Mouse (Mus musculus): ENCODE results near the gene Coq7.

Gene Coq7

DNA sequence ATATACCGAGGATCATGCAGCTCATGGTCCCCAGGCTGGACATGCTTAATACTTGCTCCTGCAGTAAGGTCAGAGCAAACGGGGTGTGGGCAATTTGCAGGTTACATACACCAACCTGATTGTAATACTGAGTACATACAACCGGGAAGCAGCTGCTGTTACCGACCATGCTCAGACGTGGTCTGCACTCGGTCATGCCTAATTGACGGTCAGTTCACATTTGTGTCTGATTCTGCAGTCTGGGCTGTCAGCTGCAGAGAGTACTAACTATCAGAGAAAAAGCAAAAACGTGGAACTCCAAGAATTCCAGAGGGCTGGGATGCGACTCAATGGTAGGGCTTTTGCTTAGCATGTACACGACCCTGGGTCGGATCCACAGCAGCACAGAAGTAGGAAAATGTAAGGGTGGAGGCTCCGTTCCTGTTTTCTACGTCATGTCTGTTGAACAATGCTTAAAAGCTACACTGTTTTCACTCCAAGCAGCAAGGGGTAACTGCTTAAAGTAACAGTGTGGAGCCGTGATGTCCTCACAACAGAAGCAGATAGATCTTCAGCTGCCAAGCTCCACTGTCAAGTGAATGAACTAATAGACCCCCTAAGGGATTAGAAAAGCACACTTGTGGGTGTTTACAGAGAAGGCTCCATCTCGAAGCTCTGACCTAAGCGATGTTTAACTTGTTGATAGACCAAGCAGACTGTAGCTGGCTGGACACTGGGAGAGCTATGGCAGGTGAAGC lies 71.6 kb downstream of the Coq7 start:
- no peak for DNase-seq
